Mouse (Mus musculus) forebrain, postnatal 0 days (tissue): ENCODE measurements at regions not wholly inside any gene's neighbourhood (a gene's known extent, or its start where the extent isn't known, plus 50 kb on each side); places are given as distances from the start of the nearest gene placed in this dataset.
A peak's percentile ranks its signal among the peaks of the same experiment; 100 is the strongest.
"Not testable (repeated sequence)": the region's sequence is repeated elsewhere in the genome, so short reads cannot be mapped to it uniquely, and the experiment has no call there.

ENCODE experiments used
- ATAC-seq: fragments of 200-750 bp; cut with Nextera tagmentation; 2 replicates; pipeline ENCODE4 v1.8.0; 2017; ENCODE audit warnings: mild to moderate bottlenecking, moderate library complexity
- DNase-seq: peaks from one replicate; pipeline ENCODE4 v3.0.0-alpha.2; 2015
- H3K27ac ChIP-seq: fragments of 300-500 bp; sonication (generic); 2 replicates; pipeline ENCODE4 v1.5.1; 2014; ENCODE audit warnings: low read depth, mild to moderate bottlenecking, antibody characterized with exemption, low read length, moderate library complexity, mixed read lengths
- H3K27me3 ChIP-seq: fragments of 300-500 bp; sonication (generic); 2 replicates; pipeline ENCODE4 v1.6.1; 2014; ENCODE audit warnings: mild to moderate bottlenecking, low read length, mixed read lengths; ENCODE audit not compliant: insufficient read depth
- H3K36me3 ChIP-seq: fragments of 300-500 bp; sonication (generic); 2 replicates; pipeline ENCODE4 v1.6.1; 2014; ENCODE audit warnings: mild to moderate bottlenecking, moderate library complexity; ENCODE audit not compliant: insufficient read depth
- H3K4me1 ChIP-seq: fragments of 300-500 bp; sonication (generic); 2 replicates; pipeline ENCODE4 v1.6.1; 2014; ENCODE audit warnings: antibody characterized with exemption; ENCODE audit not compliant: insufficient read depth
- H3K4me2 ChIP-seq: fragments of 300-500 bp; sonication (generic); 2 replicates; pipeline ENCODE4 v1.6.1; 2014; ENCODE audit warnings: low read depth, mild to moderate bottlenecking, moderate library complexity
- H3K4me3 ChIP-seq: fragments of 300-500 bp; sonication (generic); 2 replicates; pipeline ENCODE4 v1.5.1; 2014; ENCODE audit warnings: low read depth, low read length, mixed read lengths
- H3K9ac ChIP-seq: fragments of 300-500 bp; sonication (generic); 2 replicates; pipeline ENCODE4 v1.6.1; 2014; ENCODE audit warnings: mild to moderate bottlenecking
- H3K9me3 ChIP-seq: fragments of 300-500 bp; sonication (generic); 2 replicates; pipeline ENCODE4 v1.6.1; 2016; ENCODE audit warnings: low read length
- CTCF ChIP-seq: sonication (generic); IDR thresholded peaks from 2 replicates; pipeline ENCODE4 v1.5.1; 2016; ENCODE audit warnings: antibody characterized with exemption, control low read depth, low read depth
- WGBS: fragments of 180-500 bp; shearing (Covaris S2); extraction: QIAGEN DNeasy Blood & Tissue Kit; methylation state at CpG from one replicate; pipeline ENCODE4 v1.1.7; 2014; 5-methylcytosine and 5-hydroxymethylcytosine counted together

GRCm38 (mm10) chr1:47646681-47647080 lies 754.0 kb upstream of the Slc39a10 start:
- Histone ChIP-seq H3K9ac (no peak overlapping the region), H3K27ac (no peak overlapping the region), H3K36me3 (no peaks in the 10 kb centered on the region), H3K27me3 (no peaks in the 10 kb centered on the region), H3K4me2 (no peak overlapping the region), H3K4me1 (no peaks in the 10 kb centered on the region), H3K9me3 (no peaks in the 10 kb centered on the region), H3K4me3 (no peak overlapping the region)
- TF ChIP-seq CTCF, result no peak
- DNase-seq (peak; percentile 2), ATAC-seq (peak; percentile 51; the same call in 1 of the 2 replicates)
- 55% methylated on average over 4 of the region's 4 CpGs for WGBS

DNA sequence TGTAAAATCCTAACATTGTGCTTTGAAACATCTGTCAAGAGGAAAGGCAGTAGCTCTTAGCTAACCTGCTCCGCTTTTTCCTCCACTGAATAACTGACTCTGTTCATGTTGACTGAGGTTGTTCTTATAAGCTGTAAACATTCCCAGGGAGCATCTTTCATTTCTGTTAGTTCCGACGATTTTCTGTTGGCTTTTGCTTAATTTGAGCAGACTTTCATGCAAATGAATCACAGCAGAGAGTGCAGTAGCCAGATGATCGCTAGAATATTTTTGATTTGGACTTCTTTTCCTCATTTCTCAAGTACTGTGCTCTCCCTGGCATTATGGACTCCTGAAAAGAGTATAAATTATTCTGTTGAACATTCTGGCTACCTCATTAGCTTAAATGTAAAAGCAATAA lies 713.9 kb upstream of the Slc39a10 start:
- Histone ChIP-seq H3K9ac (no peak overlapping the region), H3K4me1 (no peaks in the 10 kb centered on the region), H3K4me2 (no peak overlapping the region), H3K27me3 (no peaks in the 10 kb centered on the region), H3K36me3 (no peaks in the 10 kb centered on the region), H3K9me3 (no peaks in the 10 kb centered on the region), H3K27ac (no peak overlapping the region), H3K4me3 (no peak overlapping the region)
- DNase-seq (peak; percentile 37), ATAC-seq (peak; percentile 77)
- no peak for TF ChIP-seq CTCF
- 48% methylated on average over 4 of the region's 4 CpGs for WGBS

- no peak overlapping the region for H3K9ac ChIP-seq
- no peaks in the 10 kb centered on the region for H3K27me3 ChIP-seq
- no peak overlapping the region for H3K4me2 ChIP-seq
- TF ChIP-seq CTCF, result no peak
- no peaks in the 10 kb centered on the region for H3K4me1 ChIP-seq
- H3K4me3 ChIP-seq, result no peak overlapping the region
- no peaks in the 10 kb centered on the region for H3K9me3 ChIP-seq
- H3K36me3 ChIP-seq, result no peaks in the 10 kb centered on the region
- H3K27ac ChIP-seq, result no peak overlapping the region
- ATAC-seq (no peak), DNase-seq (no peak)
- WGBS, result 62% methylated on average over 2 of the region's 2 CpGs
Observed at GRCm38 (mm10) chr1:47603989-47604360, 711.3 kb upstream of the Slc39a10 start.

DNA sequence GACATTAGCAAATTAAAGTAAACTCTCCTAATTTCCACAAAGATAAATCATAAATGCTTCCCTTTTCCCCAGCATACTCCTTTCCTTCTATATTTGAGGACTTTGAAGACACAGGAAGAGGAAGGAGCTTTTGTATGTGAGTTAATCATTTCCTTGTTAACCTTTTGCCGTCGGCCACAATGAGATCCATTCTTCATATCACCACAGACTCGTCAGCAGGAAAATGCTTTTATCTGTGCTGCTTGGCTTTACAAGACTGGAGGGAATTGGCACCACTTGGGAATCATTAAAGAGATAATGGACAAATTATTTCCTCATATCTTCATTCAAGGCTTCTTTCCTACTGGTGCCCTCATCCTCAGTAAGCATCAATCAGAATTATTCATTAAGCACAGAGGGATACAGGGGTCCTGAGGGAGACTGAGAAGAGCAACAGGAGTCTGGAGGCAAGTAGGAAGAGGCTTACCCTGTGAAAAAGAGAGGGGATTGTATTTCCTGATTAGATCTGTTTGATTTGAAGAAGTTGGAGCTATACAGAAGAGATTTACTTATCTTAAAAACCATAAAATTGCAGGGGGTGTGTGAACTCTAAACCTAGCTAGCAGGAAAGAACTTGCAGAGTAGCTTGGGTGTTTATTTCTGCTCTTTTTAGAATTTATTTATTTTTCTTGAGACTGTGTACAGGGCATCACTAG lies 710.8 kb upstream of the Slc39a10 start:
- Histone ChIP-seq H3K36me3 (no peaks in the 10 kb centered on the region), H3K4me2 (no peak overlapping the region), H3K9me3 (no peaks in the 10 kb centered on the region), H3K9ac (no peak overlapping the region), H3K4me3 (no peak overlapping the region), H3K27me3 (no peaks in the 10 kb centered on the region), H3K4me1 (no peaks in the 10 kb centered on the region), H3K27ac (no peak overlapping the region)
- no peak for ATAC-seq
- no peak for DNase-seq
- 23% methylated on average over 3 of the region's 3 CpGs for WGBS
- no peak for TF ChIP-seq CTCF

DNA sequence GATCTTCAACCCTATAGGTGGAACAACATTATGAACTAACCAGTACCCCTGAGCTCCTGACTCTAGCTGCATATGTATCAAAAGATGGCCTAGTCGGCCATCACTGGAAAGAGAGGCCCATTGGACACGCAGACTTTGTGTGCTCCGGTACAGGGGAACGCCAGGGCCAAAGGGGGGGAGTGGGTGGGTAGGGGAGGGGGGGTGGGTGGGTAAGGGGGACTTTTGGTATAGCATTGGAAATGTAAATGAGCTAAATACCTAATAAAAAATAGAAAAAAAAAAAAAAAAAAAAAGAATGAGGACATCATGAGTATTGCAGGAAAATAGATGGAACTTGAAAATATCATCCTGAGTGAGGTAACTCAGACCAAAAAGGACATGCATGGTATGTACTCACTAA lies 701.0 kb upstream of the Slc39a10 start:
- not testable (repeated sequence) for DNase-seq, H3K4me1 ChIP-seq, H3K36me3 ChIP-seq, H3K4me3 ChIP-seq, ATAC-seq, H3K27ac ChIP-seq, H3K9ac ChIP-seq, H3K9me3 ChIP-seq, H3K27me3 ChIP-seq, H3K4me2 ChIP-seq
- WGBS, result 100% methylated on average over 1 of the region's 4 CpGs

- Histone ChIP-seq H3K36me3 (no peaks in the 10 kb centered on the region), H3K27me3 (no peaks in the 10 kb centered on the region), H3K27ac (no peak overlapping the region), H3K9ac (no peak overlapping the region), H3K4me2 (no peak overlapping the region), H3K4me3 (no peak overlapping the region), H3K9me3 (no peaks in the 10 kb centered on the region), H3K4me1 (no peaks in the 10 kb centered on the region)
- TF ChIP-seq CTCF, result no peak
- ATAC-seq, result no peak
- WGBS, result 35% methylated on average over 1 of the region's 1 CpGs
- DNase-seq, result no peak
Observed at GRCm38 (mm10) chr1:47545606-47546005, 653.0 kb upstream of the Slc39a10 start.

DNA sequence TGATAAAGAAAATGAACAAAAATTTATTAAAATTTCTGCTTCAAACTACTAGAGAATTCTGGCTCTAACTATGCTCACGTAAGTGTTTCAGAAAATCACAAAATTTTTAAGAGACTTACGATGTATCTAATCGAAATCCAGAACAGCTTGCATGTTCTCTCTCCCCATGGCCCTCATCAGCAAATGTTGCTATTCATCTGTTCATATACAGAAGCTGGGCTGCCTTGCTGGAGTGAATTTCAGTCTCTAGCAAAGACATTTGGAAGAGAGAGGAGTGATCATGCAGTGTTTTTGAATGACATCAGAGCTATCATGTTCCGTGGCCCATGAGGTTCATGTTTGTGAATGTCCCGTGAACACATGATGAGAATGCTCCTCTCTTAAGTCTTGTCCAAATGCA lies 618.8 kb upstream of the Slc39a10 start:
- Histone ChIP-seq H3K9ac (no peak overlapping the region), H3K9me3 (no peaks in the 10 kb centered on the region), H3K27me3 (no peaks in the 10 kb centered on the region), H3K4me2 (no peak overlapping the region), H3K4me3 (no peak overlapping the region), H3K36me3 (no peaks in the 10 kb centered on the region), H3K27ac (no peak overlapping the region), H3K4me1 (no peaks in the 10 kb centered on the region)
- DNase-seq (no peak), ATAC-seq (no peak)
- no peak for TF ChIP-seq CTCF
- WGBS, result 77% methylated on average over 5 of the region's 5 CpGs
